Mouse (Mus musculus): ENCODE measurements around the gene Homer2. TPM values are rescaled to one million over a fixed set of nuclear protein-coding genes. Genes with fewer than 3 reads are reported as not detected.

Gene Homer2
- polyA plus RNA-seq, 1 experiment from 2014 or later = 3.9 TPM

- 57% methylated on average over 2 of the region's 2 CpGs for WGBS (ENCODE audit: insufficient replicate concordance)
- Histone ChIP-seq H3K27me3 (no peaks in the 10 kb centered on the region), H3K36me3 (replicated peaks) (no peaks in the 10 kb centered on the region), H3K4me3 (replicated peaks) (no peak overlapping the region), H3K4me1 (replicated peaks) (peaks cover 21% of the 10 kb centered on the region), H3K27ac (replicated peaks) (no peak overlapping the region), H3K4me2 (no peak overlapping the region), H3K9me3 (replicated peaks) (no peaks in the 10 kb centered on the region), H3K9ac (no peak overlapping the region)
- ATAC-seq (ENCODE audit: insufficient read depth) = no peak
These were observed 19.3 kb upstream of the Homer2 start for GRCm38 (mm10) chr7:81726728-81727005.

GRCm38 (mm10) chr7:81725986-81726727, 18.8 kb upstream of the Homer2 start:
- no peaks in the 10 kb centered on the region for H3K36me3 ChIP-seq (replicated peaks)
- 18% methylated on average over 18 of the region's 18 CpGs for WGBS (ENCODE audit: insufficient replicate concordance)
- H3K9ac ChIP-seq = no peak overlapping the region

GRCm38 (mm10) chr7:81723851-81724250, 16.5 kb upstream of the Homer2 start:
- H3K4me2 ChIP-seq = no peak overlapping the region
- no peak overlapping the region for H3K9ac ChIP-seq
- 87% methylated on average over 10 of the region's 10 CpGs for WGBS (ENCODE audit: insufficient replicate concordance)
- H3K27ac ChIP-seq (replicated peaks) = no peak overlapping the region
- H3K27me3 ChIP-seq = no peaks in the 10 kb centered on the region
- H3K9me3 ChIP-seq (replicated peaks) = no peaks in the 10 kb centered on the region
- no peak for ATAC-seq (ENCODE audit: insufficient read depth)
- H3K4me1 ChIP-seq (replicated peaks) = peaks cover 17% of the 10 kb centered on the region
- H3K36me3 ChIP-seq (replicated peaks) = no peaks in the 10 kb centered on the region
- no peak overlapping the region for H3K4me3 ChIP-seq (replicated peaks)

More at GRCm38 (mm10) chr7:81725986-81726727, 18.8 kb upstream of the Homer2 start:
- H3K4me2 ChIP-seq = peak overlapping the region; percentile 47
- peaks cover 21% of the 10 kb centered on the region for H3K4me1 ChIP-seq (replicated peaks)
- H3K9me3 ChIP-seq (replicated peaks) = no peaks in the 10 kb centered on the region
- no peaks in the 10 kb centered on the region for H3K27me3 ChIP-seq
- ATAC-seq (ENCODE audit: insufficient read depth) = peak; percentile 28
- no peak overlapping the region for H3K4me3 ChIP-seq (replicated peaks)
- H3K27ac ChIP-seq (replicated peaks) = no peak overlapping the region

- Histone ChIP-seq H3K27me3 (no peaks in the 10 kb centered on the region), H3K9ac (no peak overlapping the region), H3K27ac (replicated peaks) (no peak overlapping the region), H3K4me3 (replicated peaks) (no peak overlapping the region), H3K9me3 (replicated peaks) (no peaks in the 10 kb centered on the region), H3K4me2 (no peak overlapping the region), H3K36me3 (replicated peaks) (no peaks in the 10 kb centered on the region), H3K4me1 (replicated peaks) (peaks cover 30% of the 10 kb centered on the region)
- ATAC-seq (ENCODE audit: insufficient read depth) = no peak
- WGBS (ENCODE audit: insufficient replicate concordance) = 70% methylated on average over 5 of the region's 5 CpGs
These were observed 13.9 kb upstream of the Homer2 start for GRCm38 (mm10) chr7:81721271-81721670.

- ATAC-seq (ENCODE audit: insufficient read depth) = peak; percentile 92
- no peaks in the 10 kb centered on the region for H3K36me3 ChIP-seq (replicated peaks)
- H3K4me1 ChIP-seq (replicated peaks) = peaks cover 21% of the 10 kb centered on the region
- H3K4me2 ChIP-seq = peak overlapping the region; percentile 36
- no peak overlapping the region for H3K9ac ChIP-seq
- H3K9me3 ChIP-seq (replicated peaks) = no peaks in the 10 kb centered on the region
- H3K27me3 ChIP-seq = no peaks in the 10 kb centered on the region
- no peak overlapping the region; the same call in 1 of the 2 replicates for H3K4me3 ChIP-seq (replicated peaks)
- 17% methylated on average over 1 of the region's 1 CpGs for WGBS (ENCODE audit: insufficient replicate concordance)
- H3K27ac ChIP-seq (replicated peaks) = peak overlapping the region; percentile 75
These were observed 11.9 kb upstream of the Homer2 start for GRCm38 (mm10) chr7:81719216-81719661.

GRCm38 (mm10) chr7:81718657-81719056, 11.3 kb upstream of the Homer2 start:
- peak overlapping the region; percentile 75 for H3K27ac ChIP-seq (replicated peaks)
- no peaks in the 10 kb centered on the region for H3K9me3 ChIP-seq (replicated peaks)
- H3K4me1 ChIP-seq (replicated peaks) = peaks cover 21% of the 10 kb centered on the region
- H3K4me2 ChIP-seq = peak overlapping the region; percentile 36
- H3K9ac ChIP-seq = no peak overlapping the region
- no peak overlapping the region; the same call in 1 of the 2 replicates for H3K4me3 ChIP-seq (replicated peaks)
- no peaks in the 10 kb centered on the region for H3K27me3 ChIP-seq
- WGBS (ENCODE audit: insufficient replicate concordance) = 47% methylated on average over 1 of the region's 1 CpGs
- ATAC-seq (ENCODE audit: insufficient read depth) = no peak
- no peaks in the 10 kb centered on the region for H3K36me3 ChIP-seq (replicated peaks)

- no peaks in the 10 kb centered on the region for H3K9me3 ChIP-seq (replicated peaks)
- H3K4me3 ChIP-seq (replicated peaks) = no peak overlapping the region
- H3K9ac ChIP-seq = no peak overlapping the region
- no peak overlapping the region for H3K4me2 ChIP-seq
- no peak for ATAC-seq (ENCODE audit: insufficient read depth)
- no peak overlapping the region for H3K27ac ChIP-seq (replicated peaks)
- no peaks in the 10 kb centered on the region for H3K36me3 ChIP-seq (replicated peaks)
- peaks cover 50% of the 10 kb centered on the region for H3K27me3 ChIP-seq
- WGBS (ENCODE audit: insufficient replicate concordance) = 42% methylated on average over 4 of the region's 4 CpGs
- H3K4me1 ChIP-seq (replicated peaks) = peaks cover 17% of the 10 kb centered on the region
These were observed 2.8 kb upstream of the Homer2 start for GRCm38 (mm10) chr7:81710166-81710565.

- Histone ChIP-seq H3K36me3 (replicated peaks) (no peaks in the 10 kb centered on the region), H3K9ac (no peak overlapping the region), H3K27ac (replicated peaks) (no peak overlapping the region), H3K9me3 (replicated peaks) (no peaks in the 10 kb centered on the region), H3K4me1 (replicated peaks) (peaks cover 17% of the 10 kb centered on the region), H3K27me3 (peaks cover 70% of the 10 kb centered on the region), H3K4me2 (no peak overlapping the region), H3K4me3 (replicated peaks) (no peak overlapping the region)
- no peak for ATAC-seq (ENCODE audit: insufficient read depth)
These were observed 838 bp upstream of the Homer2 start for GRCm38 (mm10) chr7:81708165-81708564.

- WGBS (ENCODE audit: insufficient replicate concordance) = under 1% methylated on average over 104 of the region's 114 CpGs
- Histone ChIP-seq H3K27ac (replicated peaks) (no peak overlapping the region), H3K4me1 (replicated peaks) (peaks cover 17% of the 10 kb centered on the region), H3K9ac (peak overlapping the region; percentile 53), H3K9me3 (replicated peaks) (no peaks in the 10 kb centered on the region), H3K4me2 (peak overlapping the region; percentile 80), H3K27me3 (peaks cover 76% of the 10 kb centered on the region), H3K36me3 (replicated peaks) (no peaks in the 10 kb centered on the region), H3K4me3 (replicated peaks) (peak overlapping the region; percentile 65)
- peak; percentile 70 for ATAC-seq (ENCODE audit: insufficient read depth)
These were observed 623 bp downstream of the Homer2 start for GRCm38 (mm10) chr7:81706416-81707391.

GRCm38 (mm10) chr7:81706027-81706415, 1.3 kb downstream of the Homer2 start:
- WGBS (ENCODE audit: insufficient replicate concordance) = 44% methylated on average over 12 of the region's 12 CpGs
- ATAC-seq (ENCODE audit: insufficient read depth) = no peak

GRCm38 (mm10) chr7:81698357-81698756, 9.0 kb downstream of the Homer2 start:
- no peaks in the 10 kb centered on the region for H3K4me1 ChIP-seq (replicated peaks)
- peaks cover 7% of the 10 kb centered on the region for H3K27me3 ChIP-seq
- H3K4me2 ChIP-seq = no peak overlapping the region
- H3K9ac ChIP-seq = no peak overlapping the region
- no peaks in the 10 kb centered on the region for H3K36me3 ChIP-seq (replicated peaks)
- 83% methylated on average over 13 of the region's 13 CpGs for WGBS (ENCODE audit: insufficient replicate concordance)
- H3K4me3 ChIP-seq (replicated peaks) = no peak overlapping the region
- H3K9me3 ChIP-seq (replicated peaks) = no peaks in the 10 kb centered on the region
- H3K27ac ChIP-seq (replicated peaks) = no peak overlapping the region
- no peak for ATAC-seq (ENCODE audit: insufficient read depth)

More at GRCm38 (mm10) chr7:81706027-81706415, 1.3 kb downstream of the Homer2 start:
- H3K27ac ChIP-seq (replicated peaks) = no peak overlapping the region
- no peaks in the 10 kb centered on the region for H3K9me3 ChIP-seq (replicated peaks)
- H3K4me2 ChIP-seq = peak overlapping the region; percentile 80
- H3K4me1 ChIP-seq (replicated peaks) = peaks cover 17% of the 10 kb centered on the region
- peak overlapping the region; percentile 65 for H3K4me3 ChIP-seq (replicated peaks)
- peak overlapping the region; percentile 53 for H3K9ac ChIP-seq
- H3K36me3 ChIP-seq (replicated peaks) = no peaks in the 10 kb centered on the region
- H3K27me3 ChIP-seq = peaks cover 76% of the 10 kb centered on the region

Measured in liver, embryonic 15.5 days (tissue).